Mouse (Mus musculus) hindbrain, postnatal 0 days (tissue): Measurements from ENCODE around the gene Bicc1. TPM values are rescaled to one million over a fixed set of nuclear protein-coding genes. Genes with fewer than 3 reads are reported as not detected.

Source experiments
- ATAC-seq: fragments of 200-750 bp; cut with Nextera tagmentation; 2 replicates; pipeline ENCODE4 v1.8.0; 2017; ENCODE audit warnings: mild to moderate bottlenecking, moderate TSS enrichment, moderate library complexity
- DNase-seq: peaks from one replicate; pipeline ENCODE4 v3.0.0-alpha.2; 2015; ENCODE audit warnings: low spot score
- H3K27ac ChIP-seq: fragments of 300-500 bp; sonication (generic); 2 replicates; pipeline ENCODE4 v1.5.1; 2014; ENCODE audit warnings: mild to moderate bottlenecking
- H3K27me3 ChIP-seq: fragments of 300-500 bp; sonication (generic); 2 replicates; pipeline ENCODE4 v1.6.1; 2014; ENCODE audit warnings: low read length, mixed read lengths; ENCODE audit not compliant: insufficient read depth
- H3K36me3 ChIP-seq: fragments of 300-500 bp; sonication (generic); 2 replicates; pipeline ENCODE4 v1.6.1; 2014; ENCODE audit warnings: low read length, mixed read lengths; ENCODE audit not compliant: insufficient read depth
- H3K4me1 ChIP-seq: fragments of 300-500 bp; sonication (generic); 2 replicates; pipeline ENCODE4 v1.6.1; 2014; ENCODE audit warnings: antibody characterized with exemption, low read length, mixed read lengths; ENCODE audit not compliant: insufficient read depth
- H3K4me2 ChIP-seq: fragments of 300-500 bp; sonication (generic); 2 replicates; pipeline ENCODE4 v1.6.1; 2014; ENCODE audit warnings: low read depth, mild to moderate bottlenecking, low read length, moderate library complexity, mixed read lengths
- H3K4me3 ChIP-seq: fragments of 300-500 bp; sonication (generic); 2 replicates; pipeline ENCODE4 v1.5.1; 2014; ENCODE audit warnings: low read length
- H3K9ac ChIP-seq: fragments of 300-500 bp; sonication (generic); replicated peaks from 2 replicates; pipeline ENCODE4 v1.6.1; 2014; ENCODE audit warnings: mild to moderate bottlenecking, low read length, moderate library complexity, mixed read lengths
- H3K9me3 ChIP-seq: fragments of 300-500 bp; sonication (generic); 2 replicates; pipeline ENCODE4 v1.6.1; 2016; ENCODE audit warnings: low read length, mixed read lengths
- CTCF ChIP-seq: IDR thresholded peaks from 2 replicates; pipeline ENCODE4 v1.5.1; 2016; ENCODE audit warnings: antibody characterized with exemption, control low read depth, low read depth
- WGBS: fragments of 180-500 bp; shearing (Covaris S2); extraction: QIAGEN DNeasy Blood & Tissue Kit; methylation state at CpG from one replicate; pipeline ENCODE4 v1.1.7; 2014; 5-methylcytosine and 5-hydroxymethylcytosine counted together
- polyA plus RNA-seq: library from polyadenylated mRNA; unstranded; fragments of >200 nt; fragmentation: Nextera tagmentation; extraction: Ambion mirVana; gene quantifications from 2 replicates; pipeline ENCODE4 v1.2.1, GENCODE M21; 2015
- total RNA-seq: library from RNA; depleted of rRNA; stranded (reverse); fragments of >200 nt; gene quantifications from 2 replicates; pipeline ENCODE4 v1.2.3, GENCODE M21; 2014; rRNA removed

Gene Bicc1
- total and polyA plus RNA-seq, 2 experiments from 2014 or later: 5.1 to 6.5 TPM

GRCm38 (mm10) chr10:70877631-70878030, 281.9 kb downstream of the Bicc1 start:
- no peaks in the 10 kb centered on the region for H3K4me1 ChIP-seq
- no peak overlapping the region for H3K4me2 ChIP-seq
- no peak overlapping the region for H3K4me3 ChIP-seq
- no peak overlapping the region for H3K9ac ChIP-seq
- no peaks in the 10 kb centered on the region for H3K9me3 ChIP-seq
- ATAC-seq (no peak), DNase-seq (no peak)
- H3K27me3 ChIP-seq: no peaks in the 10 kb centered on the region
- H3K27ac ChIP-seq: no peak overlapping the region
- no peaks in the 10 kb centered on the region for H3K36me3 ChIP-seq
- no peak for TF ChIP-seq CTCF
- WGBS: 86% methylated on average over 8 of the region's 8 CpGs

GRCm38 (mm10) chr10:70876522-70876921, 283.0 kb downstream of the Bicc1 start:
- Histone ChIP-seq H3K4me3 (no peak overlapping the region), H3K4me2 (no peak overlapping the region), H3K4me1 (no peaks in the 10 kb centered on the region), H3K27ac (no peak overlapping the region), H3K27me3 (no peaks in the 10 kb centered on the region), H3K36me3 (no peaks in the 10 kb centered on the region), H3K9ac (no peak overlapping the region), H3K9me3 (no peaks in the 10 kb centered on the region)
- DNase-seq (no peak), ATAC-seq (no peak)
- TF ChIP-seq CTCF: no peak
- WGBS: 42% methylated on average over 9 of the region's 9 CpGs

GRCm38 (mm10) chr10:70876119-70876518, 283.4 kb downstream of the Bicc1 start:
- DNase-seq (no peak), ATAC-seq (no peak)
- Histone ChIP-seq H3K4me2 (no peak overlapping the region), H3K9ac (no peak overlapping the region), H3K27ac (no peak overlapping the region), H3K9me3 (no peaks in the 10 kb centered on the region), H3K4me1 (no peaks in the 10 kb centered on the region), H3K36me3 (no peaks in the 10 kb centered on the region), H3K27me3 (no peaks in the 10 kb centered on the region), H3K4me3 (no peak overlapping the region)
- TF ChIP-seq CTCF: peak; percentile 59
- 70% methylated on average over 8 of the region's 8 CpGs for WGBS

- Histone ChIP-seq H3K9ac (no peak overlapping the region), H3K27me3 (no peaks in the 10 kb centered on the region), H3K27ac (no peak overlapping the region), H3K9me3 (no peaks in the 10 kb centered on the region), H3K4me2 (no peak overlapping the region), H3K36me3 (no peaks in the 10 kb centered on the region), H3K4me1 (no peaks in the 10 kb centered on the region), H3K4me3 (no peak overlapping the region)
- 16% methylated on average over 12 of the region's 12 CpGs for whole genome bisulfite sequencing
- no peak for ATAC-seq
- peak; percentile 30 for DNase-seq
- no peak for TF ChIP-seq CTCF
These were observed 284.4 kb downstream of the Bicc1 start for GRCm38 (mm10) chr10:70874994-70875538.

Other genes with a start within 250 kb of the Bicc1 start
- 13.1 and 14.4 TPM in 2 replicates for gene Tfam, start 78.6 kb upstream of the Bicc1 start, total RNA-seq
- 39.0 and 39.1 TPM in 2 replicates for gene Tfam, start 78.6 kb upstream of the Bicc1 start, polyA plus RNA-seq
- gene Ube2d1, start 125.6 kb upstream of the Bicc1 start, total RNA-seq: 58.8 and 72.3 TPM in 2 replicates
- 126 and 145 TPM in 2 replicates for gene Ube2d1, start 125.6 kb upstream of the Bicc1 start, polyA plus RNA-seq
- 105 and 108 TPM in 2 replicates for gene Cisd1, start 185.3 kb upstream of the Bicc1 start, total RNA-seq
- gene Cisd1, start 185.3 kb upstream of the Bicc1 start, polyA plus RNA-seq: 388 and 399 TPM in 2 replicates
- gene Ipmk, start 188.1 kb upstream of the Bicc1 start, total RNA-seq: 17.3 and 19.0 TPM in 2 replicates
- gene Ipmk, start 188.1 kb upstream of the Bicc1 start, polyA plus RNA-seq: 14.0 and 14.4 TPM in 2 replicates